Mouse (Mus musculus): ENCODE measurements around the gene Psors1c2. TPM values are rescaled to one million over a fixed set of nuclear protein-coding genes. Genes with fewer than 3 reads are reported as not detected.

Gene Psors1c2
- polyA plus RNA-seq, 1 experiment = 5.6 TPM

- H3K4me3 ChIP-seq (replicated peaks; ENCODE audit: extremely low read depth, low read depth, low read length) = no peak overlapping the region
- 50% methylated on average over 10 of the region's 10 CpGs for WGBS
- DNase-seq = no peak
- TF ChIP-seq POLR2A (IDR thresholded peaks at IDR 0.05; ENCODE audit: borderline replicate concordance, extremely low read depth, low read depth, low read length) = no peak
- TF ChIP-seq CTCF (IDR thresholded peaks at IDR 0.05; ENCODE audit: insufficient read depth, low read length) = no peak
- no peaks in the 10 kb centered on the region for H3K4me1 ChIP-seq (ENCODE audit: control insufficient read depth, insufficient read depth, low read length)
Observed at GRCm38 (mm10) chr17:35539540-35539939, 6.5 kb downstream of the Psors1c2 start.

DNA sequence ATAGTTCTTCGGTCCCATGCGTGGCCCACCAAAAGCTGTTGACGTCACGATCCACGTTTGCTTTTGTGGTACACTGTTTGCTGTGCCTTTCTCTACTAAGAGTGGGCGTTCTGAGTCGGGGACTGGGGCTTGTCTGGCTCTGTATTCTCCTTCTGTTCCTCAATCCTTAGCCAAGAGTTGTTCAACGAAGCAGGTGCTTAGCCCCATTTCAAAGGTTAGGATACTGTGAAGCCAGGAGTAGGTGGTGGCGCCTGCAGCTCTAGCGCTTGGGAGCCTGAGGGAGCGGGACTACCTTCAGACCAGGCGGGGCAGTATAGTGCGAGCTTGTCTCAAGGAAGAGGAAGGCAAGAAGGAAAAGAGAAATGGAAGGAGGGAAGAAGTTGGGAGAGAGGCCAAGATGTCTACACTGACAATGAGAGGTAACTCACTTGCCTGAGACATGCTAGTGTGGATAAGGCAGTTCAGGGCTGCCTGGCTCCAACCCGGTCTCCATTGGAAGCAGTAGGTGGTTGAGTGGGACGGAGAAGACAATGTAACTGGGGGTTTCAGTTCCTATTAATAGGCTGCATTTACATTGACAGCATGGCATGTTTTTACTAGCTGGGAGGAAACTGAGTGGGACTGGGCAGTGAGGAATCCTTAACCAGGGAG, 9.9 kb downstream of the Psors1c2 start:
- Histone ChIP-seq H3K4me3 (replicated peaks; ENCODE audit: extremely low read depth, low read depth, low read length) (no peak overlapping the region), H3K4me1 (ENCODE audit: control insufficient read depth, insufficient read depth, low read length) (no peaks in the 10 kb centered on the region)
- WGBS = 71% methylated on average over 15 of the region's 15 CpGs
- no peak for DNase-seq
- no peak for TF ChIP-seq CTCF (IDR thresholded peaks at IDR 0.05; ENCODE audit: insufficient read depth, low read length)
- no peak for TF ChIP-seq POLR2A (IDR thresholded peaks at IDR 0.05; ENCODE audit: borderline replicate concordance, extremely low read depth, low read depth, low read length)

GRCm38 (mm10) chr17:35543412-35543861, 10.4 kb downstream of the Psors1c2 start:
- H3K4me1 ChIP-seq (ENCODE audit: control insufficient read depth, insufficient read depth, low read length) = no peaks in the 10 kb centered on the region
- WGBS = 37% methylated on average over 14 of the region's 14 CpGs
- no peak for DNase-seq
- TF ChIP-seq CTCF (IDR thresholded peaks at IDR 0.05; ENCODE audit: insufficient read depth, low read length) (no peak), POLR2A (IDR thresholded peaks at IDR 0.05; ENCODE audit: borderline replicate concordance, extremely low read depth, low read depth, low read length) (no peak)
- H3K4me3 ChIP-seq (replicated peaks; ENCODE audit: extremely low read depth, low read depth, low read length) = no peak overlapping the region

DNA sequence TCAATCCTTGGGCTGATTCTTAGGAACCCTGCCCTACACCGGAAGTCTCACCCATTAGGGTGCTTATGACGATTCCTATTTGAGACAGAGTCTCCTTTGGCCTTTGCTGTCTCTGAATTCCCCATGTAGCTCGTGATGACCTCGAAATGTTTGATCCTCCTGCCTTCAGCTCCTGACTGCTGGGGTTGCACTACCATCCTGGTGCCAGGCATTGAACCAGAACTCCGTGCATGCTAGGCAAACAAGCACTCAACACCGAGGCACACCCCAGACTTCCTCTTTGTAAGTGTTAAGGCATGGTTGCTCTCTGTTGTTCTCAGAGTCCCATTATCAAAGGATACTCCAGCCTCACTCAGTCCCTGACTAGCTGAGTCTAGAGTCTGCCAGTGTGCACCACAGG, 11.0 kb downstream of the Psors1c2 start:
- no peak overlapping the region for H3K4me3 ChIP-seq (replicated peaks; ENCODE audit: extremely low read depth, low read depth, low read length)
- no peak for DNase-seq
- H3K4me1 ChIP-seq (ENCODE audit: control insufficient read depth, insufficient read depth, low read length) = peaks cover 3% of the 10 kb centered on the region
- TF ChIP-seq POLR2A (IDR thresholded peaks at IDR 0.05; ENCODE audit: borderline replicate concordance, extremely low read depth, low read depth, low read length) (no peak), CTCF (IDR thresholded peaks at IDR 0.05; ENCODE audit: insufficient read depth, low read length) (no peak)
- WGBS = 48% methylated on average over 6 of the region's 6 CpGs

DNA sequence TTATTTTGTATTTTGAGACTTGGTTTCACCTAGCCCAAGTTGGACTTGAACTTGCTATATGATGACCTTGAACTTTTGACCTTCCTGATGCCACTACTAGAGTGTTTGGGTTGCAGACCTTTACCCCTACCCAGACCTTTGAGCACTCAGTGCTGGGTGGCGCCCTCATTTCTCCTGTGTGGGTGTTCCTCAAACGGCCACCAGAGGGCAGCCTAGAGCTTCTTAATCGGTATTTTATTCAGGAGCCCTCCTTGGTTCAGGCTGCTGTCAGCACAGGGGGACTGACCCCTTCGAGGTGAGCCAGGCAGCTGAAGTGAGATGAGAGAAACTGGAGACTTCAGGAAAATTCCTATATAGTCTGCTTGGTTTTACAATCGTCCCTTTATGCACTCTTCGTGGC, 11.7 kb downstream of the Psors1c2 start:
- Histone ChIP-seq H3K4me1 (ENCODE audit: control insufficient read depth, insufficient read depth, low read length) (peaks cover 4% of the 10 kb centered on the region), H3K4me3 (replicated peaks; ENCODE audit: extremely low read depth, low read depth, low read length) (no peak overlapping the region)
- 29% methylated on average over 6 of the region's 6 CpGs for WGBS
- peak; percentile 55 for DNase-seq
- TF ChIP-seq POLR2A (IDR thresholded peaks at IDR 0.05; ENCODE audit: borderline replicate concordance, extremely low read depth, low read depth, low read length) (no peak), CTCF (IDR thresholded peaks at IDR 0.05; ENCODE audit: insufficient read depth, low read length) (peak; percentile 51)

DNA sequence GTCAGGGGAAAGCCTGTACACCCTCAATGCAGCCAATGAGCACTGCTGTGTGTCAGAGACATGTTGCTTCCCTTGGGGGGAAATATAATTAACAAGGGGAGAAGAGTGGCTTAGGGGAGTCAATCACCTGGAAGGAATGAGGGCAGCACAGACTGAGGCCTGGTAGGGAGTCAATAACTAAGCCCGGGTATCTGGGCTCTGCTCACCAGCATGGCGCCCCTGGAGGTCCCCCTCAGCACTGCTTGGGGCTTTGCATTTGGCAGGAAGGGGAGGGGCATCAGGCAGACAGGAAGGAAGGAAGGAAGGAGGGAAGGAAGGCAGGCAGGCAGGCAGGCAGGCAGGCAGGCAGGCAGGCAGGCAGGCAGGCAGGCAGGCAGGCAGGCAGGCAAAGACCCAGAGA, 14.5 kb downstream of the Psors1c2 start:
- no peak for TF ChIP-seq CTCF (IDR thresholded peaks at IDR 0.05; ENCODE audit: insufficient read depth, low read length)
- TF ChIP-seq POLR2A (IDR thresholded peaks at IDR 0.05; ENCODE audit: borderline replicate concordance, extremely low read depth, low read depth, low read length) = no peak
- no peak overlapping the region for H3K4me3 ChIP-seq (replicated peaks; ENCODE audit: extremely low read depth, low read depth, low read length)
- 75% methylated on average over 2 of the region's 2 CpGs for WGBS
- DNase-seq = no peak
- H3K4me1 ChIP-seq (ENCODE audit: control insufficient read depth, insufficient read depth, low read length) = peaks cover 4% of the 10 kb centered on the region

- TF ChIP-seq CTCF (IDR thresholded peaks at IDR 0.05; ENCODE audit: insufficient read depth, low read length) = no peak
- no peak for TF ChIP-seq POLR2A (IDR thresholded peaks at IDR 0.05; ENCODE audit: borderline replicate concordance, extremely low read depth, low read depth, low read length)
- WGBS = 20% methylated on average over 5 of the region's 5 CpGs
- Histone ChIP-seq H3K4me3 (replicated peaks; ENCODE audit: extremely low read depth, low read depth, low read length) (no peak overlapping the region), H3K4me1 (ENCODE audit: control insufficient read depth, insufficient read depth, low read length) (peaks cover 4% of the 10 kb centered on the region)
- no peak for DNase-seq
Observed at GRCm38 (mm10) chr17:35548636-35549035, 15.6 kb downstream of the Psors1c2 start.

- Histone ChIP-seq H3K4me1 (ENCODE audit: control insufficient read depth, insufficient read depth, low read length) (peaks cover 4% of the 10 kb centered on the region), H3K4me3 (replicated peaks; ENCODE audit: extremely low read depth, low read depth, low read length) (no peak overlapping the region)
- TF ChIP-seq POLR2A (IDR thresholded peaks at IDR 0.05; ENCODE audit: borderline replicate concordance, extremely low read depth, low read depth, low read length) (peak; percentile 29; the same call in 1 of the 2 replicates), CTCF (IDR thresholded peaks at IDR 0.05; ENCODE audit: insufficient read depth, low read length) (no peak)
- peak; percentile 76 for DNase-seq
- 20% methylated on average over 15 of the region's 15 CpGs for WGBS
Observed at GRCm38 (mm10) chr17:35549437-35550142, 16.6 kb downstream of the Psors1c2 start.

GRCm38 (mm10) chr17:35550143-35550494, 17.1 kb downstream of the Psors1c2 start:
- Histone ChIP-seq H3K4me3 (replicated peaks; ENCODE audit: extremely low read depth, low read depth, low read length) (no peak overlapping the region), H3K4me1 (ENCODE audit: control insufficient read depth, insufficient read depth, low read length) (peaks cover 4% of the 10 kb centered on the region)
- TF ChIP-seq POLR2A (IDR thresholded peaks at IDR 0.05; ENCODE audit: borderline replicate concordance, extremely low read depth, low read depth, low read length) (no peak), CTCF (IDR thresholded peaks at IDR 0.05; ENCODE audit: insufficient read depth, low read length) (no peak)
- DNase-seq = no peak
- WGBS = 94% methylated on average over 4 of the region's 4 CpGs

- WGBS = 60% methylated on average over 8 of the region's 8 CpGs
- Histone ChIP-seq H3K4me3 (replicated peaks; ENCODE audit: extremely low read depth, low read depth, low read length) (no peak overlapping the region), H3K4me1 (ENCODE audit: control insufficient read depth, insufficient read depth, low read length) (peaks cover 4% of the 10 kb centered on the region)
Observed at GRCm38 (mm10) chr17:35550871-35551270, 17.9 kb downstream of the Psors1c2 start.

More at GRCm38 (mm10) chr17:35550871-35551270, 17.9 kb downstream of the Psors1c2 start:
- no peak for TF ChIP-seq POLR2A (IDR thresholded peaks at IDR 0.05; ENCODE audit: borderline replicate concordance, extremely low read depth, low read depth, low read length)
- TF ChIP-seq CTCF (IDR thresholded peaks at IDR 0.05; ENCODE audit: insufficient read depth, low read length) = no peak
- DNase-seq = no peak

Data from lung, adult 2 months (tissue).